Mouse (Mus musculus): Measurements from ENCODE around the gene Rnf208.

DNA sequence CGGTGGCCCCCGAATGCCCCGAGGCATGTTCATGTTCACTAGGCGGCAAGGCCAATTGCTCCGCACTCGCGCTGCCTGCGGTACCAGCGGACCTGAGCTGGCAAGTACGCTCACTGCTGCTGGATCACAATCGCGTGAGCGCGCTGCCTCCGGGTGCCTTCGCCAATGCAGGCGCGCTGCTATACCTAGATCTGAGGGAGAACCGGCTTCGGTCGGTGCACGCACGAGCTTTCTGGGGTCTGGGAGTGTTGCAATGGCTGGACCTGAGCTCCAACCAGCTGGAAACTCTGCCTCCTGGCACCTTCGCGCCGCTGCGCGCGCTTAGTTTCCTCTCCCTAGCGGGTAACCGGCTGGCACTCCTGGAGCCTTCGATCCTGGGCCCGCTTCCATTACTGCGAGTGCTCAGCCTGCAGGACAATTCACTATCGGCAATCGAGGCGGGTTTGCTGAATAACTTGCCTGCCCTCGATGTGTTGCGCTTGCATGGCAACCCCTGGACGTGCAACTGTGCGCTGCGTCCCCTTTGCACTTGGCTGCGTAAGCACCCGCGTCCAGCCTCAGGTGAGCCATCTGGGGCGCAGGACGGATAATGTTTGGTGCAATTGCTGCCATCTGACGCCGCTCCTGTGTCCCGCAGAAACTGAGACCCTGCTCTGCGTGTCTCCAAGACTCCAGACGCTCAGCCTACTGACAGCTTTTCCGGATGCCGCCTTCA is 48.2 kb downstream of the Rnf208 start:
- TF ChIP-seq POLR2A (IDR thresholded peaks at IDR 0.05; ENCODE audit: control insufficient read depth, extremely low read depth, insufficient read depth, low read length, poor library complexity): no peak
- TF ChIP-seq CTCF (IDR thresholded peaks at IDR 0.05; ENCODE audit: borderline replicate concordance, control insufficient read depth, extremely low read depth, insufficient read depth, low read length, poor library complexity): no peak

Measured in thymus, adult 2 months (tissue).